In genomic region chr5:119833223-119834030, GRCm38 (mm10) we compare ENCODE assay signal across 18 mouse cellular contexts. TPM values are rescaled to one million over a fixed set of nuclear protein-coding genes. Genes with fewer than 3 reads are reported as not detected.
DNase-seq lines count a peak whose midpoint lies in the region; ATAC-seq lines count a peak whose summit lies in the region.
"Had no signal": no experiment of that assay in that cellular context is flagged by ENCODE, and none has a peak within 500 bp of the region (broad histone marks: within the 10 kb centered on the region; RNA-seq: fewer than 3 reads in every experiment).

No protein-coding gene starts in this region.

- intact Hi-C loops in heart, postnatal 25 days (cut with DNase I), result no loop called here

- H3K36me3 ChIP-seq in heart, embryonic 10.5 days, result no peaks in the 10 kb centered on the region; the same call in 1 of the 2 replicates
- no peaks in the 10 kb centered on the region for H3K36me3 ChIP-seq in lung, embryonic 15.5 days
- H3K36me3 ChIP-seq in limb, embryonic 10.5 days, result peaks cover 15% of the 10 kb centered on the region
- H3K36me3 ChIP-seq: embryonic facial prominence, embryonic 12.5 days; forebrain, embryonic 10.5 days had no signal

- H3K4me1 ChIP-seq in heart, embryonic 10.5 days, result peaks cover 36% of the 10 kb centered on the region
- no peaks in the 10 kb centered on the region for H3K4me1 ChIP-seq in lung, embryonic 15.5 days
- H3K4me1 ChIP-seq in brown adipose tissue, adult 24 weeks (ENCODE audit: control insufficient read depth, insufficient read depth, insufficient read length, low read length), result 0 out of 2 replicates have a peak, but pooled peaks cover 3% of the 10 kb centered on the region
- H3K4me1 ChIP-seq in limb, embryonic 10.5 days, result peaks cover 31% of the 10 kb centered on the region

- 15% methylated on average over 8 of the region's 8 CpGs for WGBS in heart, embryonic 10.5 days
- 2% methylated on average over 8 of the region's 8 CpGs for WGBS in lung, embryonic 15.5 days
- 3% methylated on average over 8 of the region's 8 CpGs for WGBS in limb, embryonic 10.5 days

- ATAC-seq in lung, embryonic 15.5 days (ENCODE audit: borderline replicate concordance, extremely low read depth, low FRiP score, low TSS enrichment), result no peak

- H3K4me3 ChIP-seq in heart, embryonic 10.5 days, result peak overlapping the region; percentile 74
- H3K4me3 ChIP-seq in lung, embryonic 15.5 days, result peak overlapping the region; percentile 55
- peak overlapping the region; percentile 44 for H3K4me3 ChIP-seq in brown adipose tissue, adult 24 weeks (ENCODE audit: insufficient read depth, low read depth, low read length)
- H3K4me3 ChIP-seq in limb, embryonic 10.5 days, result peak overlapping the region; percentile 64
- H3K4me3 ChIP-seq: embryonic facial prominence, embryonic 12.5 days; forebrain, embryonic 10.5 days had no signal

- H3K27me3 ChIP-seq in heart, embryonic 10.5 days (ENCODE audit: insufficient read depth, poor library complexity, severe bottlenecking), result peaks cover 76% of the 10 kb centered on the region
- H3K27me3 ChIP-seq in lung, embryonic 15.5 days, result peaks cover 67% of the 10 kb centered on the region
- H3K27me3 ChIP-seq in limb, embryonic 10.5 days (ENCODE audit: low read depth, poor library complexity, severe bottlenecking), result peaks cover 100% of the 10 kb centered on the region

- peak overlapping the region; percentile 74 for H3K9ac ChIP-seq in lung, embryonic 15.5 days
- H3K9ac ChIP-seq: embryonic facial prominence, embryonic 12.5 days had no signal

- no peak for DNase-seq in heart, embryonic 10.5 days (ENCODE audit: low spot score)
- DNase-seq in heart, postnatal 25 days (ENCODE audit: low spot score), result no peak
- DNase-seq in lung, adult 18-20 months, result no peak
- DNase-seq in limb, embryonic 10.5 days (ENCODE audit: low spot score), result no peak
- no peak for DNase-seq in urinary bladder, postnatal 14 days (ENCODE audit: low spot score)
- no peak for DNase-seq in spleen, adult 18-20 months
- DNase-seq: adrenal gland, adult 2 months; cerebellum, adult 9-10 months; lung, postnatal 36 days; right cerebral cortex, adult 18-20 months had no signal

- H3K9me3 ChIP-seq in heart, embryonic 10.5 days, result no peaks in the 10 kb centered on the region
- H3K9me3 ChIP-seq in lung, embryonic 15.5 days, result no peaks in the 10 kb centered on the region
- H3K9me3 ChIP-seq in limb, embryonic 10.5 days (replicated peaks), result no peaks in the 10 kb centered on the region
- H3K9me3 ChIP-seq: embryonic facial prominence, embryonic 12.5 days; forebrain, embryonic 10.5 days had no signal

- H3K27ac ChIP-seq in heart, embryonic 10.5 days, result peak overlapping the region; percentile 97
- H3K27ac ChIP-seq in lung, embryonic 15.5 days, result peak overlapping the region; percentile 90
- peak overlapping the region; percentile 77 for H3K27ac ChIP-seq in brown adipose tissue, adult 24 weeks (replicated peaks; ENCODE audit: low read depth, low read length)
- H3K27ac ChIP-seq in limb, embryonic 10.5 days, result peak overlapping the region; percentile 99
- H3K27ac ChIP-seq: embryonic facial prominence, embryonic 12.5 days; forebrain, embryonic 10.5 days; kidney, postnatal 0 days had no signal

- H3K4me2 ChIP-seq in lung, embryonic 15.5 days, result peak overlapping the region; percentile 59
- H3K4me2 ChIP-seq: embryonic facial prominence, embryonic 12.5 days had no signal

RNA-seq across cellular contexts. Expression of gene Tbx5, which starts 1.0 kb away (rescaled TPM):
- 41.9 and 44.2 TPM in 2 replicates for polyA plus RNA-seq in heart, embryonic 10.5 days (2016; fragmentation: Nextera tagmentation; extraction: Ambion mirVana)
- total RNA-seq in heart, postnatal 25 days (2021), result 10 to 100 TPM; 29.0 to 33.6 TPM
- polyA plus RNA-seq in lung, embryonic 15.5 days (2015; fragmentation: Nextera tagmentation; extraction: Ambion mirVana), result 50.1 and 55.7 TPM in 2 replicates
- polyA plus RNA-seq in brown adipose tissue, adult 24 weeks (2012; ENCODE audit: insufficient read depth, insufficient read length, missing spikeins), result 1.5 and 2.7 TPM in 2 replicates
- polyA plus RNA-seq in limb, embryonic 10.5 days (2016; fragmentation: Nextera tagmentation; extraction: Ambion mirVana), result 35.6 and 39.1 TPM in 2 replicates
- total RNA-seq: layer of hippocampus, postnatal 10 days; left cerebral cortex, postnatal 25 days had no signal
- polyA plus RNA-seq: intestine, embryonic 14.5 days; kidney, postnatal 0 days had no signal
